Mouse (Mus musculus) midbrain, embryonic 16.5 days (tissue): Measurements from ENCODE around the gene Car10. TPM values are rescaled to one million over a fixed set of nuclear protein-coding genes. Genes with fewer than 3 reads are reported as not detected.

Experiments used
- ATAC-seq: fragments of 200-750 bp; cut with Nextera tagmentation; 2 replicates; pipeline ENCODE4 v1.8.0; 2017; ENCODE audit warnings: moderate TSS enrichment
- H3K27ac ChIP-seq: fragments of 300-500 bp; sonication (generic); 2 replicates; pipeline ENCODE4 v1.5.1; 2014; ENCODE audit warnings: mild to moderate bottlenecking, low read length, mixed read lengths
- H3K27me3 ChIP-seq: fragments of 300-500 bp; sonication (generic); 2 replicates; pipeline ENCODE4 v1.6.1; 2014; ENCODE audit warnings: low read depth, low read length, mixed read lengths; ENCODE audit not compliant: control insufficient read depth, insufficient read depth
- H3K36me3 ChIP-seq: fragments of 300-500 bp; sonication (generic); 2 replicates; pipeline ENCODE4 v1.6.1; 2014; ENCODE audit warnings: mild to moderate bottlenecking, low read length, moderate library complexity, mixed read lengths; ENCODE audit not compliant: control insufficient read depth, insufficient read depth
- H3K4me1 ChIP-seq: fragments of 300-500 bp; sonication (generic); 2 replicates; pipeline ENCODE4 v1.6.1; 2014; ENCODE audit warnings: mild to moderate bottlenecking, low read length, mixed read lengths; ENCODE audit not compliant: control insufficient read depth, insufficient read depth
- H3K4me2 ChIP-seq: fragments of 300-500 bp; sonication (generic); 2 replicates; pipeline ENCODE4 v1.6.1; 2014; ENCODE audit warnings: mild to moderate bottlenecking, low read length, mixed read lengths
- H3K4me3 ChIP-seq: fragments of 300-500 bp; sonication (generic); 2 replicates; pipeline ENCODE4 v1.5.1; 2014; ENCODE audit warnings: low read depth, mild to moderate bottlenecking, low read length, moderate library complexity, mixed read lengths
- H3K9ac ChIP-seq: fragments of 300-500 bp; sonication (generic); 2 replicates; pipeline ENCODE4 v1.6.1; 2014; ENCODE audit warnings: low read depth, low read length, mixed read lengths
- H3K9me3 ChIP-seq: fragments of 300-500 bp; sonication (generic); replicated peaks from 2 replicates; pipeline ENCODE4 v1.6.1; 2014; ENCODE audit warnings: mild to moderate bottlenecking, low read length, mixed read lengths; ENCODE audit not compliant: control insufficient read depth, poor library complexity, severe bottlenecking
- WGBS: fragments of 180-500 bp; shearing (Covaris S2); extraction: QIAGEN DNeasy Blood & Tissue Kit; methylation state at CpG from one replicate; pipeline ENCODE4 v1.1.7; 2014; 5-methylcytosine and 5-hydroxymethylcytosine counted together
- polyA plus RNA-seq: library from polyadenylated mRNA; unstranded; fragments of >200 nt; fragmentation: Nextera tagmentation; extraction: Ambion mirVana; gene quantifications from 2 replicates; pipeline ENCODE4 v1.2.1, GENCODE M21; 2015

The Car10 gene
- polyA plus RNA-seq, 1 experiment from 2014 or later: 65.4 TPM

DNA sequence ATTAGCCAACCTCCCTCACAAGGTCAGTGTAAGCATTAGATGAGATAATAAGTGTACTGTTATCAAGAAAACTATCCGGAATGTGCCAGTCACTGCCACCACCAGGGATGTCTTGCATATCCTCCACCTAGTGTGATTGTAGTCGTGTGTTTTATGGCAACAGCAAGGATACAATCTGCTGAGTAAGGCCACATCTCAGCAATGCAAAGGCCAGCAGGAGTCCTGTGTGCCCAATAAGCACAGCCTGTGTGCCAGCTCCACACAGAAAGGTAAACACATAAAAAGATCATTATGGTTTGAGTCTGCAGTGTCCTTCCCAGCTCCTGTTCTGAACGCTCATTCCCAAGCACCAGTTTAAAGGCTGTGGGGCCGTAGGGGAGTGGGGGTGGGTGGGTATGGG is 386.8 kb downstream of the Car10 start:
- Histone ChIP-seq H3K9me3 (no peaks in the 10 kb centered on the region), H3K36me3 (no peaks in the 10 kb centered on the region), H3K9ac (no peak overlapping the region), H3K27ac (no peak overlapping the region), H3K4me2 (no peak overlapping the region), H3K27me3 (no peaks in the 10 kb centered on the region), H3K4me1 (no peaks in the 10 kb centered on the region), H3K4me3 (no peak overlapping the region)
- WGBS: 83% methylated on average over 4 of the region's 4 CpGs
- no peak for ATAC-seq

DNA sequence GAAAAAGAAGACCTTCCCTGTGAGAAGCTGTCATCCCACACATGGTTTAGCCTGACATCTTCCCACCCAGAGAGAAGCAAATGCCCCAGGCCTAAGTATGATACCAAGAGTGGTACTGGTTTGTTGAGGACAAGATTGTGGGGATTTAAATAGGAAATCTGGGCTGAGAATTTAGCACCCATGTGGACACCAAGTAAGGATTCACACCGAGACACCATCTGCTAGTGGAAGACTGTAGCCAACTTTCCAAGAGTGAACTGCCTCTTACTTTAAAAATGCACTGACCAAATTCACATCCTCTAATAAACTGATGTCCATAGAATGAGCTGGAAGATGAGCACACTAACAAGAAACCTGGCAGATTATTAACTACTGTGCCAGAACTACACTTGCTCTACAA is 389.2 kb downstream of the Car10 start:
- Histone ChIP-seq H3K27ac (no peak overlapping the region), H3K9me3 (no peaks in the 10 kb centered on the region), H3K4me2 (no peak overlapping the region), H3K4me1 (no peaks in the 10 kb centered on the region), H3K4me3 (no peak overlapping the region), H3K9ac (no peak overlapping the region), H3K36me3 (no peaks in the 10 kb centered on the region), H3K27me3 (no peaks in the 10 kb centered on the region)
- 100% methylated on average over 1 of the region's 1 CpGs for whole genome bisulfite sequencing
- no peak for ATAC-seq

DNA sequence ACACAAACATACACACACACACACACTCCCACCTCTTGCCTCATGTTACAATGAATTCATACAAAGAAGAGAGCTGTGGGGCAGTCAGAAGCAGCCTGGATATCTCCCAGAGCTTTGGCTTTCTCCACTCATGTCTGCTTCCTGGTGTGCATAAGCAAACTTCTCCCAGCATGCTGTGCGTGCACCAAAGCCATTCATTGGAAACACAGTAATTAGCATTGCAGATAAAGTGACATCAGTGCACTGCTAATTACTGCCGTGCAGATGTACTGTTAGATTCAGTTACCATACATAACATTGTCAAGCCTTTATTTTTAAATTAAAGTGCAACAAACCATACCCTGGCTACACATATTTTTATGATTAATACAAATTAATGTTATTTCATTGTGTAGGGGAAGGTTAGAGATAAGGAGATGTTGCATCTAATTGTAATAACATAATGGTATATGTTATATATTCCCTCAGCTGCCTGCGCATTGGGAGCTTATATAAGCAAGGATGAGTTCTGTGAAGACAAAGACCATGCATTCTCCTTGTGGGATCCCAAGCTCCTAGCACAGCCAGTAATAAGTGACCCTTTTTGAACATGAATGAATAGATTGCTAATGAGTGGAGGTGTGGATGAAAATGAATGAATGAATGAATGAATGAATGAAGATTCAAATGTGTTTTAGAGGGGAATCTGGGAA is 390.2 kb downstream of the Car10 start:
- no peaks in the 10 kb centered on the region for H3K9me3 ChIP-seq
- no peak for ATAC-seq
- H3K4me3 ChIP-seq: no peak overlapping the region
- H3K9ac ChIP-seq: no peak overlapping the region
- WGBS: 57% methylated on average over 3 of the region's 3 CpGs
- H3K4me1 ChIP-seq: no peaks in the 10 kb centered on the region
- H3K27me3 ChIP-seq: no peaks in the 10 kb centered on the region
- no peak overlapping the region for H3K4me2 ChIP-seq
- no peak overlapping the region for H3K27ac ChIP-seq
- H3K36me3 ChIP-seq: no peaks in the 10 kb centered on the region

DNA sequence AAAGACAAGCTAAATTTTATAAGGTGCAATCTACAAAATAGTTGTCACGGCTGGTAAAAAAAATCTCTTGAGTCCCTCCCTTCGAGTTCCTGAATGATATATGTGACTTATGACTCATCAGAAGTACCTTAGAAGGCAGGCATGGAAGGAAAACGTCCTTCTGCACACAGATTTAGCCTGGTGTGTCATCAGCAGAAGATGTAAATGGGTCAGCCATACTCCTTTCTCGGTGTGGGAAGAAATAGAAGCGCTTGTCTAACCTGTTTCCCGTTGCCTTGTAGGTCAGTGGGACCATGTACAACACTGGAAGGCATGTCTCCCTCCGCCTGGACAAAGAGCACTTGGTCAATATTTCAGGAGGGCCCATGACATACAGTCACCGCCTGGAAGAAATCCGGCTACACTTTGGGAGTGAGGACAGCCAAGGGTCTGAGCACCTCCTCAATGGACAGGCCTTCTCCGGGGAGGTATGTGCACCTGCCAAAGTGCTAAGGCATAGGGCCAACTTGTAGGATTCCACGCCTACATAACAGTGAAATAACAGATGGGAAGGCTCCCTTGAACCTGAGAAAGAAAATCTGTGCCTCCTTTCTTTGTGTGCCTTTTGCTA is 392.5 kb downstream of the Car10 start:
- no peak for ATAC-seq
- Histone ChIP-seq H3K27ac (no peak overlapping the region), H3K4me1 (no peaks in the 10 kb centered on the region), H3K4me3 (no peak overlapping the region), H3K27me3 (no peaks in the 10 kb centered on the region), H3K9me3 (no peaks in the 10 kb centered on the region), H3K36me3 (no peaks in the 10 kb centered on the region), H3K4me2 (no peak overlapping the region), H3K9ac (no peak overlapping the region)
- WGBS: 89% methylated on average over 11 of the region's 11 CpGs

DNA sequence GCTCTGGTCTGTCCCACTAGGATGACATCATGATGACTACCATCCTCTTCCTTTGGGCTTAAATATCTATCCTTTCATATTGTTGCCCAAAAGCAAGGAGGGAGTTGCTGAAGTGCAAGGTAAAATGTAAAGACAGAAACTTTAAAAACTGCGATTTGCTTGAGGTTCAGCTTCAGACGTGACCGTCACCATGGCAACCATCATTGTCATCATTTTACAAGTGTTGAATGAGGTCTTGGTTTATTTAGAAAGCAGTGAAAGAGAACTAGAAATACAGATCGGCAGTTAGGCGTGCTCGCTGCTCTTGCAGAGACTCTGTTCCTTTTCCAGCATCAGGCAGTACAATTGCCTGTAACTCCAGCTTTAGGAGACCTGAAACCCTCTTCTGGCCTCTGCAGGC is 400.1 kb downstream of the Car10 start:
- 57% methylated on average over 6 of the region's 6 CpGs for WGBS
- H3K36me3 ChIP-seq: no peaks in the 10 kb centered on the region
- no peak overlapping the region for H3K9ac ChIP-seq
- H3K4me3 ChIP-seq: no peak overlapping the region
- no peak overlapping the region for H3K27ac ChIP-seq
- H3K9me3 ChIP-seq: no peaks in the 10 kb centered on the region
- peaks cover 6% of the 10 kb centered on the region; the same call in 1 of the 2 replicates for H3K4me1 ChIP-seq
- no peak for ATAC-seq
- H3K4me2 ChIP-seq: no peak overlapping the region
- H3K27me3 ChIP-seq: no peaks in the 10 kb centered on the region

DNA sequence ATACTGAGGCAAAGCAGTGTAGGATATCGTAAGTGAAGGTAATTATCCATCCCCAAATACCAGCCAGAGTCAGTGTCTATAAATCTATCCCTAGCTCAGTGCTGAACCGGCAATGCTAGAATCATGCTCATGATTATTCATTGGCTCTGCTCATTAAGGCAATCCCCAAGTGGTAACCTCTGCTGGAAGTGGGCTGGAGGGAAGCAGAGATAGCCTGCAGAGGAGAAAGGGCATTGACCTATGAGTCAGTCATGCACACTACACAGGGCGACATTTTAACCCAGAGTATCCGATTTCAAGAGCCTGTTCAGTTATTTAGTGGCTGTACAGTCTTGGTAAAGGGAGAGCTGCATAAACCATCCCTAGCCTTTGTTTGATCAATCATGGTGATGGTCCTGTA is 402.6 kb downstream of the Car10 start:
- Histone ChIP-seq H3K27me3 (no peaks in the 10 kb centered on the region), H3K36me3 (no peaks in the 10 kb centered on the region), H3K4me2 (no peak overlapping the region), H3K27ac (peak overlapping the region; percentile 18; the same call in 1 of the 2 replicates), H3K9me3 (no peaks in the 10 kb centered on the region), H3K9ac (no peak overlapping the region), H3K4me1 (peaks cover 6% of the 10 kb centered on the region; the same call in 1 of the 2 replicates), H3K4me3 (no peak overlapping the region)
- peak; percentile 21; the same call in 1 of the 2 replicates for ATAC-seq
- WGBS: 19% methylated on average over 4 of the region's 4 CpGs

DNA sequence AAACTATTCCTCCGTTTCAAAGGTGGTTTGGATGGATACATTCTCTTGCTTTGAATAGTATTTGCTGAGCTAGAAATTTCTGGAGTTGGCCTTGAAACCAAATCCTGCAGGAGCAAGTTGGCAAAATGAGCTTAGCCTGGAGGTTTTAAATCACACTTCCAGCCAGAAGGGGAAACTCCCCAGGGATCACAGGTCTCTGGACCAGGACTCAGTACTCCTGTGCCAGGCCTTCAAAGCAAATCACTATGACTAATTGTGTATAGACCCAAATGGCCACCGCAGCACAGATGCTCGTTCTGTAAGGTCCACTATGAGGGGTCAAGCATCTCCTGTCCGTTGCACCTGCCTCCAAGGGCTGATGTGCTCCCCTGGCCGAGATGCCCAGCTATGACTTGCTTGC is 403.8 kb downstream of the Car10 start:
- 80% methylated on average over 5 of the region's 5 CpGs for WGBS

DNA sequence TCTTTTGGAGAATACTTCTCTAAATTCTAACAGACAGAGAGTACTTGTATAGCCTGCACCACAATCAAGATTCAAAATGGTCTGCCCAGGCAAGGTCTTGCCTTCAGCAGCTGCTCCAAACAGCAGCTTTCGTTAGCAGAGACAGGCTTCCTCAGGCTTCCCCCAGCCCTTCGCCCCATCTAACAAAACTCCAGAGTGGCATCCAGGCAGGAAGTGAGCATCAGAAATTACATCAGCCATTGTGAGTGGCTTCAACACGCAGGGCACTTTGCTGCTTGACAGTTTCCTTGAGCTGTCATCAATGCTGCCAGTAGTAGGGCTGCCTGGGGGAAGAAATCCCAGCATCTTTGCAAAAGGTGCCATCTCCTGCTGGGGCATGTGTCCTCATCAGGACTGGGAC is 405.0 kb downstream of the Car10 start:
- Histone ChIP-seq H3K4me3 (no peak overlapping the region), H3K27me3 (no peaks in the 10 kb centered on the region), H3K9ac (no peak overlapping the region), H3K4me1 (peaks cover 6% of the 10 kb centered on the region; the same call in 1 of the 2 replicates), H3K9me3 (no peaks in the 10 kb centered on the region), H3K4me2 (no peak overlapping the region), H3K36me3 (no peaks in the 10 kb centered on the region), H3K27ac (no peak overlapping the region)
- no peak for ATAC-seq
- WGBS: 86% methylated on average over 3 of the region's 3 CpGs

More for the DNA sequence above, 403.8 kb downstream of the Car10 start:
- H3K4me3 ChIP-seq: no peak overlapping the region
- no peak overlapping the region for H3K27ac ChIP-seq
- H3K27me3 ChIP-seq: no peaks in the 10 kb centered on the region
- H3K9ac ChIP-seq: no peak overlapping the region
- H3K36me3 ChIP-seq: no peaks in the 10 kb centered on the region
- H3K9me3 ChIP-seq: no peaks in the 10 kb centered on the region
- H3K4me2 ChIP-seq: no peak overlapping the region
- H3K4me1 ChIP-seq: peaks cover 6% of the 10 kb centered on the region; the same call in 1 of the 2 replicates
- ATAC-seq: no peak

DNA sequence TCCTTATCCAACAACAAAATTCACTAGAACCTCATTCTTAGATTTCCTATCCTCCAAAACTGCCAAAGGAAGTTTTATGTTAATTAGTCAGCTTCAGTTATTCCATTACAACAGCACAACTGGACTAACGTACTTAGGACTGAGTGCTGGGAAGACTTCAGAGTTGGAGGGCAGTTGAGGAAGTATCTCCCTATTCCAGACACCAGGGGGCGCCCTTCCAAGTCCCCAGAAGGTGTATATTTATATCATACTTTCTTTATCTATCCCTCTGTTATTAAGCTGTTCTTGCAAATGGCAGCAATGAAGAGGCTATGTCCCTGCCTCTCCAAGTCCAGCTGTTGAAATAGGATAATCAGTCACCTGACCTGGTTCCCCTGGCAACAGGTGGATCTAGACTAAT is 405.6 kb downstream of the Car10 start:
- no peaks in the 10 kb centered on the region for H3K36me3 ChIP-seq
- WGBS: 30% methylated on average over 2 of the region's 2 CpGs
- H3K9ac ChIP-seq: no peak overlapping the region
- ATAC-seq: no peak
- H3K4me1 ChIP-seq: peaks cover 6% of the 10 kb centered on the region; the same call in 1 of the 2 replicates
- no peak overlapping the region for H3K4me2 ChIP-seq
- no peaks in the 10 kb centered on the region for H3K9me3 ChIP-seq
- H3K27ac ChIP-seq: no peak overlapping the region
- H3K27me3 ChIP-seq: no peaks in the 10 kb centered on the region
- H3K4me3 ChIP-seq: no peak overlapping the region
